Mouse (Mus musculus): ENCODE measurements around the gene Atp6ap1. TPM values are rescaled to one million over a fixed set of nuclear protein-coding genes. Genes with fewer than 3 reads are reported as not detected.

Gene Atp6ap1
- total and polyA plus RNA-seq, 3 experiments, result 41.6 to 355 (median 75.5) TPM

DNA sequence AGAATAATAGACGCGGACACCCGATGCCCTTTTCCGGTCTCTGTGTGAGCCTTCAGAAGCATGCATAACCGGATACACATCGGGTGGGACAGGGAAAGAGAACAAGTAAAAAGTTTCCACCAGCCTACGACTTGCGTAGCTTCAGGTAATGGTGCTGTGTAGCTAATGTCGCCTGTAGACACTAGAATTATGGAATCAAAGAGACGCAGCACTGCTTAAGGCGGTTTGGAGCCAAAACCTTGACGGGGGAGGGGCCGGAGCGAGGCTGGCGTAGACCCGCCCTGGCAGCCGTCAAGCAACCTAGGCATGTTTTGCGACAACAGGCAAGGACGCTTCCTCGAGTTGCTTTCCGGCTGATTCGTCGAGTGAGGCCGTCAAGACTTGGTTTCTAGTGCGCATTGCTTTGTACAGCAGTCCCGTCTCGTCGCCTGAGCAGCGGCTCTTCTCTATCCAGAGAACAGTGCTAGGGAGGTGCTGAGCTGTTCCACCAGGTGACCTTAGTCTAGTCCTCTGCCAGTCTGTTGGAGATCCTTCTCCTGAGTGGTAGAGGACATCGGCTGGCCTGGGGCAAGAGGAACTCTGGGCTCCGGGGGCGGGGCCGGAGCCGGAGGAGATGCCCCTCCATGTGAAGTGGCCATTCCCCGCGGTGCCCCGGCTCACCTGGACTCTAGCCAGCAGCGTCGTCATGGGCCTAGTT lies 14.4 kb upstream of the Atp6ap1 start:
- peaks cover 13% of the 10 kb centered on the region for H3K79me2 ChIP-seq (ENCODE audit: control insufficient read depth, insufficient read depth, low read length, poor library complexity)
- peak overlapping the region; percentile 86 for H3K9ac ChIP-seq (ENCODE audit: control insufficient read depth, low read depth, low read length, poor library complexity, severe bottlenecking)
- peak; percentile 92 for DNase-seq (ENCODE audit: low read depth, low spot score)
- H3K36me3 ChIP-seq (ENCODE audit: control insufficient read depth in 1 of 2, insufficient read depth in 2 of 2, low read length in 2 of 2), result peaks cover 0 to 11% of the 10 kb centered on the region in 2 experiments; a peak in 3 of 4 replicates
- no peaks in the 10 kb centered on the region for H3K27me3 ChIP-seq (ENCODE audit: control insufficient read depth in 1 of 2, insufficient read depth in 2 of 2, low read length in 2 of 2)
- H3K4me3 ChIP-seq (ENCODE audit: control insufficient read depth in 1 of 2, insufficient read depth in 1 of 2, low read depth in 2 of 2, low read length in 2 of 2), result peak overlapping the region; percentile 72 to 76
- H3K27ac ChIP-seq (ENCODE audit: control insufficient read depth, low read depth, low read length), result peak overlapping the region; percentile 85
- TF ChIP-seq TBP (IDR thresholded peaks at IDR 0.05; ENCODE audit: low read depth, low read length), result peak; percentile 81
- peak; percentile 73 for TF ChIP-seq MXI1 (IDR thresholded peaks at IDR 0.05; ENCODE audit: low read depth, low read length)
- TF ChIP-seq USF2 (IDR thresholded peaks at IDR 0.05; ENCODE audit: borderline replicate concordance in 1 of 2, insufficient read depth in 1 of 2, low read depth in 1 of 2, low read length in 2 of 2), result no peak
- peak; percentile 47 for TF ChIP-seq MAZ (IDR thresholded peaks at IDR 0.05; ENCODE audit: low read depth, low read length)
- peak; percentile 87 for TF ChIP-seq NELFE (IDR thresholded peaks at IDR 0.05; ENCODE audit: low read depth, low read length)
- no peak for TF ChIP-seq EP300 (IDR thresholded peaks at IDR 0.05; ENCODE audit: low read depth in 1 of 2, low read length in 2 of 2)
- peak; percentile 47; the same call in 1 of the 2 replicates for TF ChIP-seq TCF12 (IDR thresholded peaks at IDR 0.05; ENCODE audit: low read depth, low read length)
- peak; percentile 81 for TF ChIP-seq SIN3A (IDR thresholded peaks at IDR 0.05; ENCODE audit: low read length)
- TF ChIP-seq CHD2 (IDR thresholded peaks at IDR 0.05; ENCODE audit: low read length), result no peak
- TF ChIP-seq MEF2A (IDR thresholded peaks at IDR 0.05; ENCODE audit: extremely low read depth, insufficient replicate concordance, low read depth, low read length, poor library complexity, severe bottlenecking), result no peak
- no peak for TF ChIP-seq MAFK (IDR thresholded peaks at IDR 0.05; ENCODE audit: borderline replicate concordance, low read depth, low read length)
- peak; percentile 61; the same call in 1 of the 2 replicates for TF ChIP-seq MAX (IDR thresholded peaks at IDR 0.05; ENCODE audit: low read length)
- peak; percentile 61; the same call in 1 of the 2 replicates for TF ChIP-seq KAT2A (conservative IDR thresholded peaks at IDR 0.05; ENCODE audit: low read depth, low read length)
- TF ChIP-seq CTCF (IDR thresholded peaks at IDR 0.05 in 2 of 3, conservative IDR thresholded peaks at IDR 0.05 in 1 of 3; ENCODE audit: control insufficient read depth in 1 of 3, insufficient read depth in 1 of 3, low read depth in 2 of 3, low read length in 3 of 3, poor library complexity in 1 of 3, severe bottlenecking in 1 of 3), result no peak
- peak; percentile 61; the same call in 1 of the 2 replicates for TF ChIP-seq POLR2AphosphoS2 (IDR thresholded peaks at IDR 0.05; ENCODE audit: low read length)
- TF ChIP-seq ZMIZ1 (IDR thresholded peaks at IDR 0.05; ENCODE audit: low read depth, low read length), result peak; percentile 79
- no peak for TF ChIP-seq RCOR1 (IDR thresholded peaks at IDR 0.05; ENCODE audit: low read depth, low read length)
- TF ChIP-seq CHD1 (IDR thresholded peaks at IDR 0.05; ENCODE audit: low read depth, low read length), result no peak
- peak; percentile 60; the same call in 1 of the 2 replicates for TF ChIP-seq ELF1 (IDR thresholded peaks at IDR 0.05; ENCODE audit: low read depth, low read length)
- peak; percentile 68 to 84; a peak in 3 of 4 replicates for TF ChIP-seq POLR2A (IDR thresholded peaks at IDR 0.05; ENCODE audit: control insufficient read depth in 1 of 2, insufficient read depth in 1 of 2, low read depth in 1 of 2, low read length in 2 of 2, poor library complexity in 1 of 2)
- no peak for TF ChIP-seq ZNF384 (IDR thresholded peaks at IDR 0.05; ENCODE audit: low read depth, low read length)
- peak; percentile 83 for TF ChIP-seq HCFC1 (IDR thresholded peaks at IDR 0.05; ENCODE audit: low read depth, low read length)
- peaks cover 0 to 11% of the 10 kb centered on the region in 2 experiments; a peak in 2 of 4 replicates for H3K4me1 ChIP-seq (ENCODE audit: control insufficient read depth in 1 of 2, insufficient read depth in 2 of 2, low read length in 2 of 2)
- no peaks in the 10 kb centered on the region for H3K9me3 ChIP-seq (replicated peaks; ENCODE audit: insufficient read depth, low read length)

Measured in MEL (cell line).